Mouse (Mus musculus) forebrain, embryonic 13.5 days (tissue): ENCODE measurements around the gene Ivd. TPM values are rescaled to one million over a fixed set of nuclear protein-coding genes. Genes with fewer than 3 reads are reported as not detected.

Source experiments
- ATAC-seq: fragments of 200-750 bp; cut with Nextera tagmentation; 2 replicates; pipeline ENCODE4 v1.8.0; 2017
- H3K27ac ChIP-seq: fragments of 300-500 bp; sonication (generic); 2 replicates; pipeline ENCODE4 v1.5.1; 2015; ENCODE audit warnings: inconsistent platforms, mild to moderate bottlenecking, moderate library complexity
- H3K27me3 ChIP-seq: fragments of 300-500 bp; sonication (generic); 2 replicates; pipeline ENCODE4 v1.6.1; 2015; ENCODE audit warnings: mild to moderate bottlenecking, inconsistent platforms
- H3K36me3 ChIP-seq: fragments of 300-500 bp; sonication (generic); 2 replicates; pipeline ENCODE4 v1.6.1; 2015; ENCODE audit warnings: mild to moderate bottlenecking, inconsistent platforms; ENCODE audit not compliant: poor library complexity, severe bottlenecking
- H3K4me1 ChIP-seq: fragments of 300-500 bp; sonication (generic); 2 replicates; pipeline ENCODE4 v1.6.1; 2015; ENCODE audit warnings: inconsistent platforms
- H3K4me2 ChIP-seq: fragments of 300-500 bp; sonication (generic); 2 replicates; pipeline ENCODE4 v1.6.1; 2015; ENCODE audit warnings: inconsistent platforms, mild to moderate bottlenecking, moderate library complexity
- H3K4me3 ChIP-seq: fragments of 300-500 bp; sonication (generic); 2 replicates; pipeline ENCODE4 v1.5.1; 2015; ENCODE audit warnings: mild to moderate bottlenecking, inconsistent platforms
- H3K9ac ChIP-seq: fragments of 300-500 bp; sonication (generic); 2 replicates; pipeline ENCODE4 v1.6.1; 2015; ENCODE audit warnings: mild to moderate bottlenecking, inconsistent platforms
- H3K9me3 ChIP-seq: fragments of 300-500 bp; sonication (generic); replicated peaks from 2 replicates; pipeline ENCODE4 v1.6.1; 2016; ENCODE audit warnings: inconsistent platforms
- WGBS: fragments of 180-500 bp; shearing (Covaris S2); methylation state at CpG from one replicate; pipeline ENCODE4 v1.1.7; 2015; 5-methylcytosine and 5-hydroxymethylcytosine counted together
- polyA plus RNA-seq: library from polyadenylated mRNA; unstranded; fragments of >200 nt; fragmentation: Nextera tagmentation; extraction: Ambion mirVana; gene quantifications from 2 replicates; pipeline ENCODE4 v1.2.1, GENCODE M21; 2015

The Ivd gene
- polyA plus RNA-seq, result 54.0 and 58.4 TPM in 2 replicates

DNA sequence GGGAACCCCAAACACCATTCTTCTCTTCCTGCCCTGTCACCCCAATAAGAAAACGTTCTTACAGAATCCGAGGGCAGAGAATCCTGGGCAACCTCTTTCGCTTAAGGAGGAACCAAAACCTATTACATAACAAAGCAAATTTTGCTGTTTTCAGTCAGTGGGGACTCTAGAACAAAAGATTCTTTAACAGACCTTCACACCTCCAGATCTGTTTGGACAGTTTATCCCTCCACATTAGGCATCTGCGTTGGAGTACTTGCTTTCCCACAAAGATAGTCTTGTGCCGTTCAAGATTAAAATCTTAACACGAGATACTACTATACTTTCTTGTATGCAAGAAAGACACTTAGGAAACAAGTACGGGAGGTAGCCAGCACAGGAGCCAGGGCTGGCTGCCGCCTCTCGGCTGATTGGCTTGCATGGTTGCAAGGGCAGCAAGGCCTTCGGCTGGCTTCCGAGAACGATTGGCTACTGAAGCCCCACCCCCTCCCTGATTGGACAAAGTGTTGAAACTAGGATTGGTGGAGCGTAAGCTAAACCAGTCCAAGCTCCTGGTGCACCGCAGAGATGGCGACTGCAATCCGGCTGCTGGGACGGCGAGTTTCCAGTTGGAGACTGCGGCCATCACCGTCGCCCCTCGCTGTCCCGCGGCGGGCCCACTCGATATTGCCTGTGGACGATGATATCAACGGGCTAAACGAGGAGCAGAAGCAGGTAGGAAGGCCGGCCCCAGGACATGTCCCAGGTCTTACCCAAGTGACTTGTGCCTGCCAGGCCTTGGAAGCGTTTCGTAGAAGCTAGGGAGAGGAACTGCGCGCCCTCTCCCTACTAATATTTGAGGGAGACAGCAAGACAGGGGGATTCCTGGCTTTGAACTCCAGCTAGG is at the start of gene Ivd:
Gene Ivd (plus strand): TSS at position 501 of the 886 bp plus-strand sequence.
- H3K9ac ChIP-seq, result peak within 1 kb of the TSS; percentile 75
- peak; percentile 100 for ATAC-seq
- peak within 1 kb of the TSS; percentile 82 for H3K4me2 ChIP-seq
- H3K27ac ChIP-seq, result peak within 1 kb of the TSS; percentile 16; the same call in 1 of the 2 replicates
- H3K27me3 ChIP-seq, result no peaks in the 10 kb centered on the region
- H3K4me1 ChIP-seq, result peaks cover 21% of the 10 kb centered on the region
- no peaks in the 10 kb centered on the region for H3K9me3 ChIP-seq
- under 1% methylated on average over 34 of the region's 34 CpGs for WGBS
- H3K36me3 ChIP-seq, result 0 out of 2 replicates have a peak, but pooled peaks cover 4% of the 10 kb centered on the region
- peak within 1 kb of the TSS; percentile 63 for H3K4me3 ChIP-seq

- ATAC-seq, result no peak
- Histone ChIP-seq H3K27ac (no peak overlapping the region), H3K4me1 (peaks cover 25% of the 10 kb centered on the region), H3K4me3 (no peak overlapping the region), H3K9ac (no peak overlapping the region), H3K27me3 (0 out of 2 replicates have a peak, but pooled peaks cover 3% of the 10 kb centered on the region), H3K9me3 (no peaks in the 10 kb centered on the region), H3K4me2 (no peak overlapping the region), H3K36me3 (peaks cover 8% of the 10 kb centered on the region)
- 80% methylated on average over 1 of the region's 1 CpGs for WGBS
These were observed 49.0 kb upstream of the Ivd start for GRCm38 (mm10) chr2:118812724-118813123.

DNA sequence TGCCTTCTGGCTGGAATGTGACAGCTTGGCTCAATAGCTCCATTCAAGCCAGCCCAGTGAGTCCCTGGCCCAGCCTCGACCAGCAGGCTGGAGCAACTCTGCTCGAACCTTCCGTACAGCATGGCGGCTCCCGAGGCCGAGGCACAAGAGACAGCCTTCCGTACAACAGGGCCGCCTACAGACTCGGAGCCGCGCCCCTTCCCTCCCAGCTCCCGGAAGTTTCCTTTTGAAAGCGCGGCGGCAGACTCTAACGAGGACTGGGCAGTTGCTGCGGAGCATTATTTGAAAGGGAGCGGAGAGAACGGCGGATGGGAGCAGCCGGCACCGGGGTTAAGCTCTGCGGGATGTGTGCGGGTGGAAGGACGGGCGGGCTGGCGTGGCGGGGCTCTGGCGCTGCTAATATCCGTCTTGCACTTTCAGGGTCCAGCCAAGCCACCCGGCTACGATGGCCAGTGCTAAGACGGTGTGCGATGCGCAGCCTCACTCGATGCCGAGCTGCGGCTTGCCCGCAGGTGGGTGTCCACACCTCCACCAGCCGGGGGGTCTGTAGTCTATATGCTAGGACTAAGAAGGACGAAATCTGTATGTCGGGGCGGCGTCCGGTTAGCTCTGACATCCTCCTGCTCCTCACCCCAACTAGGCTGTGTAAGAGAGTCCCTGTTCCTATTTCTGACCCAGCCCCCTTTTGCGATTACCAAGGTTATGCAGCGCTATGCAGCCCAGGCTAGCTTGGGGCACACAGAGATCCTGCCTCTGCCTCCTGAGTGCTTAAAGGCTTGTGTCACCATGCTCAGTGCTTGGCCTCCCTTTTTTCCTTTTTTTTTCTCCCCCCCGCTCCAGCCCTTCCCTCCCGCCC is 47.5 kb upstream of the Ivd start, which contains the start of gene Knstrn:
Gene Knstrn (plus strand): TSS at position 23 of the 856 bp plus-strand sequence.
- Histone ChIP-seq H3K36me3 (peaks cover 23% of the 10 kb centered on the region), H3K4me2 (peak within 1 kb of the TSS; percentile 88), H3K4me3 (peak within 1 kb of the TSS; percentile 75), H3K27ac (peak within 1 kb of the TSS; percentile 74), H3K4me1 (peaks cover 25% of the 10 kb centered on the region), H3K27me3 (0 out of 2 replicates have a peak, but pooled peaks cover 3% of the 10 kb centered on the region), H3K9me3 (no peaks in the 10 kb centered on the region), H3K9ac (peak within 1 kb of the TSS; percentile 80)
- ATAC-seq, result peak; percentile 97
- under 1% methylated on average over 49 of the region's 49 CpGs for WGBS

GRCm38 (mm10) chr2:118822800-118823199 is 39.0 kb upstream of the Ivd start:
- WGBS, result 94% methylated on average over 5 of the region's 5 CpGs
- no peaks in the 10 kb centered on the region for H3K27me3 ChIP-seq
- no peaks in the 10 kb centered on the region for H3K9me3 ChIP-seq
- ATAC-seq, result no peak
- no peak overlapping the region for H3K27ac ChIP-seq
- H3K4me3 ChIP-seq, result no peak overlapping the region
- H3K36me3 ChIP-seq, result peaks cover 74% of the 10 kb centered on the region
- H3K4me2 ChIP-seq, result no peak overlapping the region
- H3K4me1 ChIP-seq, result no peaks in the 10 kb centered on the region
- H3K9ac ChIP-seq, result no peak overlapping the region

DNA sequence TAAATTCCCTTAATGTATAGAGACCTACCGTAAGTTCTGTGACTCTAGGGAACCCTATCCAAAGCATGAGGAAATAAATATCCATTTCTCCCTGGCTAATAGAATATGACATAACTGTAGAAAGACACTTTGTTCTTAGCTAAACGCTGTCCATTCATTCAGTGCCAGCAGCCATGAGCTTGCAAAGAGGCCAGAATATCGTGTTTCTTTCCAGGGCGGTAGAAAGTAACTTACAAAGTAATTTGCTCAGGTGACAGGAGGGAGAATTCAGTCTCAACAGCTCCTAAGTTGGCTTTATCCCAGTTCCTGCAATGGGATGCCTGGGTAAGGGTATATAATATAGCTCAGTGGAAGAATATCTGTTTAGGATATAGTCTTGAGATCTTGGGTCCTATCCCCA is 37.4 kb upstream of the Ivd start:
- Histone ChIP-seq H3K27ac (no peak overlapping the region), H3K4me3 (no peak overlapping the region), H3K9me3 (no peaks in the 10 kb centered on the region), H3K36me3 (peaks cover 71% of the 10 kb centered on the region), H3K4me1 (no peaks in the 10 kb centered on the region), H3K4me2 (no peak overlapping the region), H3K9ac (no peak overlapping the region), H3K27me3 (no peaks in the 10 kb centered on the region)
- ATAC-seq, result no peak
- 96% methylated on average over 4 of the region's 4 CpGs for WGBS

DNA sequence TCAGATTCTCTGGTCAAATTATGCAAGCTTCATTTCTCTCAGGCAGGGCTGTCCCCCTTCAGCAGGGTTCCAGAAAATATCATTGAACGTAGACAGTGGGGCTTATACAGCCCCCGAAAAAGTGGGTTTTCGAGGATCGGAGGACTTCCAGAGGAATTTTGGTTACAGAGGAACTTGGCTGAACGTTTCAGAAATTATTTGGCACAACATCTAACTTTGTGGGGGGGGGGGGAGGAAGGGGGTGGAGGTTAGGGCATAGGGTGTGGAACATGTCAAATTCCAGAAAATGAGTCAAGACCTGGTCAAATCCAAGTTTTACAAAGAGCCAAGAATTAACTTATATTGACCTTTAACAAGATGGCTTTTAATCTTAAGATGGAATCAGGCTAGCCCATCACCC is 32.7 kb upstream of the Ivd start:
- ATAC-seq, result no peak
- 96% methylated on average over 5 of the region's 5 CpGs for WGBS
- H3K4me3 ChIP-seq, result no peak overlapping the region
- H3K9me3 ChIP-seq, result no peaks in the 10 kb centered on the region
- H3K27ac ChIP-seq, result no peak overlapping the region
- H3K27me3 ChIP-seq, result no peaks in the 10 kb centered on the region
- H3K36me3 ChIP-seq, result peaks cover 91% of the 10 kb centered on the region
- no peaks in the 10 kb centered on the region for H3K4me1 ChIP-seq
- H3K9ac ChIP-seq, result no peak overlapping the region
- no peak overlapping the region for H3K4me2 ChIP-seq

- 95% methylated on average over 6 of the region's 6 CpGs for WGBS
These were observed 27.7 kb upstream of the Ivd start for GRCm38 (mm10) chr2:118834061-118834460.

GRCm38 (mm10) chr2:118835115-118835514 is 26.6 kb upstream of the Ivd start:
- no peak overlapping the region for H3K4me2 ChIP-seq
- H3K4me3 ChIP-seq, result no peak overlapping the region
- H3K9me3 ChIP-seq, result no peaks in the 10 kb centered on the region
- WGBS, result 79% methylated on average over 6 of the region's 6 CpGs
- no peaks in the 10 kb centered on the region for H3K27me3 ChIP-seq
- no peak overlapping the region for H3K27ac ChIP-seq
- no peaks in the 10 kb centered on the region for H3K4me1 ChIP-seq
- H3K36me3 ChIP-seq, result peaks cover 60% of the 10 kb centered on the region
- ATAC-seq, result no peak
- H3K9ac ChIP-seq, result no peak overlapping the region

More at GRCm38 (mm10) chr2:118834061-118834460, 27.7 kb upstream of the Ivd start:
- Histone ChIP-seq H3K9ac (no peak overlapping the region), H3K9me3 (no peaks in the 10 kb centered on the region), H3K4me2 (no peak overlapping the region), H3K4me3 (no peak overlapping the region), H3K36me3 (peaks cover 68% of the 10 kb centered on the region), H3K27me3 (no peaks in the 10 kb centered on the region), H3K27ac (no peak overlapping the region), H3K4me1 (no peaks in the 10 kb centered on the region)
- no peak for ATAC-seq

GRCm38 (mm10) chr2:118838330-118838729 is 23.4 kb upstream of the Ivd start:
- Histone ChIP-seq H3K36me3 (peaks cover 29% of the 10 kb centered on the region), H3K9me3 (no peaks in the 10 kb centered on the region), H3K9ac (no peak overlapping the region), H3K27ac (no peak overlapping the region), H3K4me3 (no peak overlapping the region), H3K4me1 (no peaks in the 10 kb centered on the region), H3K27me3 (no peaks in the 10 kb centered on the region), H3K4me2 (no peak overlapping the region)
- 55% methylated on average over 5 of the region's 5 CpGs for WGBS
- ATAC-seq, result no peak

DNA sequence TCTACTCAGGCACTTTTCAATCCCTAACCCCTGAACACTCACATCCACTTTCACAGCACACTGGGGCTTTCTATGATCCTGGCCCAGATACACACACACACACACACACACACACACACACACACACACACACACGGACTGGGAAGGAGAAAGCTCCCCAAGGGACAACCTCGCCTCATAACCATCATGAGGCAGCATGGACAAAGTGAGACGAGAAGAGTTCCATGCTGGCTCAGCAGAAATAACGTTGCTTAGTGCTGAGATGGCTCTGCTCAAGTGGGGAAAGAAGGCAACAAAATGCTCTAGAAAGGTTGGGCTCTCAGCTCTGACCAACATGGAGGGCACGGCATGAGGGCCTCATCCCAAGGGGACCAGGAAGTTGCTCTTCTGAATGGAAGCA is 20.6 kb upstream of the Ivd start:
- Histone ChIP-seq H3K4me1 (no peaks in the 10 kb centered on the region; the same call in 1 of the 2 replicates), H3K9ac (no peak overlapping the region), H3K36me3 (0 out of 2 replicates have a peak, but pooled peaks cover under 1% of the 10 kb centered on the region), H3K9me3 (no peaks in the 10 kb centered on the region), H3K27me3 (no peaks in the 10 kb centered on the region), H3K27ac (no peak overlapping the region), H3K4me3 (no peak overlapping the region), H3K4me2 (no peak overlapping the region)
- WGBS, result 75% methylated on average over 5 of the region's 5 CpGs
- no peak for ATAC-seq

- Histone ChIP-seq H3K9ac (no peak overlapping the region), H3K27ac (no peak overlapping the region), H3K4me3 (no peak overlapping the region), H3K4me2 (no peak overlapping the region), H3K27me3 (no peaks in the 10 kb centered on the region), H3K36me3 (no peaks in the 10 kb centered on the region), H3K4me1 (no peaks in the 10 kb centered on the region; the same call in 1 of the 2 replicates), H3K9me3 (no peaks in the 10 kb centered on the region)
- 86% methylated on average over 4 of the region's 4 CpGs for WGBS
- ATAC-seq, result no peak
These were observed 20.0 kb upstream of the Ivd start for GRCm38 (mm10) chr2:118841774-118842173.

DNA sequence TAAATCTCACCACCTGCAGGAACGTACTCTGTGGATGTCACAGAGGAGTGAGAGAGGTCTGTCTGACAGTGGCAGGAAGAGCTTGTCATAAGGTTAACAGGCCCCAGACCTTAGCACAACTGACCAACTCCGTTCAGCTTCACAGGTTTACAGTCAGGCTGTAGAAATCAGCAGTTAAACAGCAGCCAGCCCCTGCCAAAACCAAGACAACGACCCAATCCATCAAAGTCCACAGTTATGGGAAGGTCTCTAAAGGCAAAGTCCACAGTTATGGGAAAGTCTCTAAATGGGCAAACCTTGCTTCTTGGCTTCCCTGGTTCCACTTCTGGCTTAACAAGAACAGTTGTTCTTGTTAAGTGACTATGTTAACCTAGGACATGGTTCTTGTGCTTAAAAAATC is 17.3 kb upstream of the Ivd start:
- Histone ChIP-seq H3K4me1 (no peaks in the 10 kb centered on the region; the same call in 1 of the 2 replicates), H3K27ac (no peak overlapping the region), H3K36me3 (no peaks in the 10 kb centered on the region), H3K9ac (no peak overlapping the region), H3K4me3 (no peak overlapping the region), H3K27me3 (no peaks in the 10 kb centered on the region), H3K9me3 (no peaks in the 10 kb centered on the region), H3K4me2 (no peak overlapping the region)
- no peak for ATAC-seq
- 82% methylated on average over 3 of the region's 3 CpGs for WGBS
